ENCODE assay signal across 8 mouse cellular contexts in the genomic region with DNA sequence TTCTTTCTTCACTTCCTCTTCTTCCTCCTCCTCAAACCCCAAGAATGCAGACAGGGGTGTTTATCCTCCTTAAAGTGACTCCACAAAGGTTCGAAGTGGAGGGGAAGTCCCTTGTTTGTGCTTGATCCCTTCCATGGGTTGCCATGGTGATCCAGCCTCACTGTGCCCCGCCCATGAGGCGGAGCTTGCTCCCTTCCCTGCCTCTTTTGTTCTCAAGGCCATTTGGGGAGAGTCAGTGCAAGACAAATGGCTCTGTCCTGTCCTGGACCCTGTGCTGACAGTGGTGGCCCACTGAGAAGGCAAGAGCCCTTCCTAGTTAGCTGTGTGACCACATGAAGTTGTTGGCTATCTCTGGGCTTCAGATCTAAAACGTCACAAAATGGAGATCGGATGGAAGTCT. TPM values are rescaled to one million over a fixed set of nuclear protein-coding genes. Genes with fewer than 3 reads are reported as not detected.
DNase-seq lines count a peak whose midpoint lies in the region; ATAC-seq and TF ChIP-seq lines count a peak whose summit lies in the region.

No protein-coding gene starts in this region.

- peak overlapping the region; percentile 95 for H3K4me2 ChIP-seq in forebrain, embryonic 13.5 days
- peak overlapping the region; percentile 71 for H3K4me2 ChIP-seq in hindbrain, embryonic 13.5 days
- H3K4me2 ChIP-seq in liver, embryonic 11.5 days: peak overlapping the region; percentile 19; the same call in 1 of the 2 replicates
- H3K4me2 ChIP-seq in myocyte (ENCODE audit: low read depth): peak overlapping the region; percentile 8

- 7% methylated on average over 5 of the region's 5 CpGs for WGBS in forebrain, embryonic 13.5 days
- 11% methylated on average over 5 of the region's 5 CpGs for WGBS in hindbrain, embryonic 13.5 days
- WGBS in liver, embryonic 11.5 days: 21% methylated on average over 5 of the region's 5 CpGs

- H3K4me3 ChIP-seq in forebrain, embryonic 13.5 days: peak overlapping the region; percentile 78
- peak overlapping the region; percentile 55 for H3K4me3 ChIP-seq in hindbrain, embryonic 13.5 days
- H3K4me3 ChIP-seq in liver, embryonic 11.5 days (ENCODE audit: low read depth, low read length): no peak overlapping the region
- H3K4me3 ChIP-seq in myocyte: no peak overlapping the region

- peaks cover 59% of the 10 kb centered on the region for H3K4me1 ChIP-seq in forebrain, embryonic 13.5 days
- peaks cover 66% of the 10 kb centered on the region for H3K4me1 ChIP-seq in hindbrain, embryonic 13.5 days (replicated peaks)
- H3K4me1 ChIP-seq in liver, embryonic 11.5 days (replicated peaks; ENCODE audit: control insufficient read depth, insufficient read depth, low read length): peaks cover 62% of the 10 kb centered on the region

- no peaks in the 10 kb centered on the region for H3K9me3 ChIP-seq in forebrain, embryonic 13.5 days (replicated peaks)
- no peaks in the 10 kb centered on the region for H3K9me3 ChIP-seq in hindbrain, embryonic 13.5 days
- no peaks in the 10 kb centered on the region for H3K9me3 ChIP-seq in liver, embryonic 11.5 days (ENCODE audit: control insufficient read depth, low read length)

- no peak for TF ChIP-seq POLR2A in myocyte (IDR thresholded peaks at IDR 0.05; ENCODE audit: insufficient read length, low read depth)

- H3K36me3 ChIP-seq in forebrain, embryonic 13.5 days (ENCODE audit: poor library complexity, severe bottlenecking): peaks cover 37% of the 10 kb centered on the region
- H3K36me3 ChIP-seq in hindbrain, embryonic 13.5 days: peaks cover 39% of the 10 kb centered on the region
- peaks cover 23% of the 10 kb centered on the region for H3K36me3 ChIP-seq in liver, embryonic 11.5 days (ENCODE audit: control insufficient read depth, insufficient read depth, low read length)
- no peaks in the 10 kb centered on the region for H3K36me3 ChIP-seq in myocyte (ENCODE audit: control insufficient read depth, insufficient read depth)

- H3K79me2 ChIP-seq in myocyte (ENCODE audit: control insufficient read depth, insufficient read depth): no peaks in the 10 kb centered on the region

- H3ac ChIP-seq in myocyte (ENCODE audit: control insufficient read depth, insufficient read length): no peak overlapping the region

- peak; percentile 44 for ATAC-seq in forebrain, embryonic 13.5 days
- ATAC-seq in hindbrain, embryonic 13.5 days (ENCODE audit: low FRiP score): peak; percentile 34; the same call in 1 of the 2 replicates
- ATAC-seq in liver, embryonic 11.5 days (replicated peaks; ENCODE audit: low FRiP score): peak; percentile 42; the same call in 1 of the 2 replicates

- H3K9ac ChIP-seq in forebrain, embryonic 13.5 days: peak overlapping the region; percentile 98
- peak overlapping the region; percentile 91 for H3K9ac ChIP-seq in hindbrain, embryonic 13.5 days
- no peak overlapping the region for H3K9ac ChIP-seq in liver, embryonic 11.5 days (ENCODE audit: low read depth, low read length)

- peak; percentile 76 for DNase-seq in CD4-positive, CD25-positive, alpha-beta regulatory T cell, adult 2 months (ENCODE audit: low read depth, low spot score)
- peak; percentile 60 for DNase-seq in WW6 (ENCODE audit: low read depth, low spot score)
- no peak for DNase-seq in liver, embryonic 11.5 days (ENCODE audit: low spot score)
- peak; percentile 45 to 64 for DNase-seq in thymus, postnatal 36 days
- DNase-seq in frontal cortex, postnatal 10 days (ENCODE audit: low spot score in 2 of 2): no peak

- no peaks in the 10 kb centered on the region for H3K27me3 ChIP-seq in forebrain, embryonic 13.5 days
- no peaks in the 10 kb centered on the region for H3K27me3 ChIP-seq in hindbrain, embryonic 13.5 days
- H3K27me3 ChIP-seq in liver, embryonic 11.5 days (replicated peaks; ENCODE audit: control insufficient read depth, insufficient read depth, low read length): no peaks in the 10 kb centered on the region
- H3K27me3 ChIP-seq in myocyte (ENCODE audit: control insufficient read depth, insufficient read depth, insufficient read length): no peaks in the 10 kb centered on the region

- peak overlapping the region; percentile 98 for H3K27ac ChIP-seq in forebrain, embryonic 13.5 days
- H3K27ac ChIP-seq in hindbrain, embryonic 13.5 days: peak overlapping the region; percentile 99
- peak overlapping the region; percentile 53; the same call in 1 of the 2 replicates for H3K27ac ChIP-seq in liver, embryonic 11.5 days (ENCODE audit: low read depth, low read length)

TF ChIP-seq in myocyte, 11 proteins besides CTCF, POLR2A, EP300 and RAD21:
- no peak for TF ChIP-seq SRF (IDR thresholded peaks at IDR 0.05; ENCODE audit: control insufficient read depth, insufficient read length, low read depth)
- no peak for TF ChIP-seq MAX (IDR thresholded peaks at IDR 0.05; ENCODE audit: low read depth)
- TF ChIP-seq MYOG (IDR thresholded peaks at IDR 0.05; ENCODE audit: control insufficient read depth in 1 of 3, insufficient read depth in 1 of 3, insufficient read length in 2 of 3, low read depth in 2 of 3): no peak
- TF ChIP-seq USF1 (IDR thresholded peaks at IDR 0.05; ENCODE audit: low read depth): no peak

RNA-seq across cellular contexts. Expression of a gene that starts 16.8 kb away (rescaled TPM):
- 0.79 and 1.0 TPM in 2 replicates for polyA plus RNA-seq in forebrain, embryonic 13.5 days (2015; fragmentation: Nextera tagmentation; extraction: Ambion mirVana)
- polyA plus RNA-seq in hindbrain, embryonic 13.5 days (2015; fragmentation: Nextera tagmentation; extraction: Ambion mirVana): 1.3 and 1.6 TPM in 2 replicates
- 11.8 and 11.9 TPM in 2 replicates for polyA plus RNA-seq in liver, embryonic 11.5 days (2014; fragmentation: Nextera tagmentation; extraction: Ambion mirVana)
- 9.1 TPM for polyA plus RNA-seq in myocyte (2012; fragmentation: generic; extraction: Trizol)

RNA-seq across cellular contexts. Expression of a gene that starts 26.1 kb away (rescaled TPM):
- 156 and 178 TPM in 2 replicates for polyA plus RNA-seq in forebrain, embryonic 13.5 days (2015; fragmentation: Nextera tagmentation; extraction: Ambion mirVana)
- polyA plus RNA-seq in hindbrain, embryonic 13.5 days (2015; fragmentation: Nextera tagmentation; extraction: Ambion mirVana): 158 and 162 TPM in 2 replicates
- polyA plus RNA-seq in liver, embryonic 11.5 days (2014; fragmentation: Nextera tagmentation; extraction: Ambion mirVana): 125 and 137 TPM in 2 replicates
- polyA plus RNA-seq in myocyte (2012; fragmentation: generic; extraction: Trizol): 12.4 TPM

RNA-seq across cellular contexts. Expression of a gene that starts 54.2 kb away (rescaled TPM):
- polyA plus RNA-seq in forebrain, embryonic 13.5 days (2015; fragmentation: Nextera tagmentation; extraction: Ambion mirVana): 0.49 and 1.0 TPM in 2 replicates
- 1.7 and 2.3 TPM in 2 replicates for polyA plus RNA-seq in hindbrain, embryonic 13.5 days (2015; fragmentation: Nextera tagmentation; extraction: Ambion mirVana)
- polyA plus RNA-seq in liver, embryonic 11.5 days (2014; fragmentation: Nextera tagmentation; extraction: Ambion mirVana): 0.26 TPM in 1 of 2 replicates, not detected in the other
- 0.02 TPM for polyA plus RNA-seq in myocyte (2012; fragmentation: generic; extraction: Trizol)

Comparison
In these comparisons a context has a peak if more than half of its experiments do, and no peak if none do; other contexts are left out.
1. DNase-seq: peak in CD4-positive, CD25-positive, alpha-beta regulatory T cell, adult 2 months (single experiment), WW6 (single experiment) and thymus, postnatal 36 days (2 of 2); none in liver, embryonic 11.5 days (single experiment) and frontal cortex, postnatal 10 days (0 of 2).
2. H3K4me2 ChIP-seq: peak in every context shown above with its lines; median percentile 95 in forebrain, embryonic 13.5 days; 71 in hindbrain, embryonic 13.5 days; 19 in liver, embryonic 11.5 days; 8 in myocyte.
3. H3K4me3 ChIP-seq: peak in forebrain, embryonic 13.5 days (single experiment) and hindbrain, embryonic 13.5 days (single experiment); none in liver, embryonic 11.5 days (single experiment) and myocyte (single experiment).
4. Peak in every context shown above with its lines, with median percentiles within 50 percentile points of each other: ATAC-seq and H3K27ac ChIP-seq.